Mouse (Mus musculus): ENCODE data around the gene Lrrfip2. TPM values are rescaled to one million over a fixed set of nuclear protein-coding genes. Genes with fewer than 3 reads are reported as not detected.

Lrrfip2 gene
- polyA plus RNA-seq, 1 experiment: 5.3 TPM

DNA sequence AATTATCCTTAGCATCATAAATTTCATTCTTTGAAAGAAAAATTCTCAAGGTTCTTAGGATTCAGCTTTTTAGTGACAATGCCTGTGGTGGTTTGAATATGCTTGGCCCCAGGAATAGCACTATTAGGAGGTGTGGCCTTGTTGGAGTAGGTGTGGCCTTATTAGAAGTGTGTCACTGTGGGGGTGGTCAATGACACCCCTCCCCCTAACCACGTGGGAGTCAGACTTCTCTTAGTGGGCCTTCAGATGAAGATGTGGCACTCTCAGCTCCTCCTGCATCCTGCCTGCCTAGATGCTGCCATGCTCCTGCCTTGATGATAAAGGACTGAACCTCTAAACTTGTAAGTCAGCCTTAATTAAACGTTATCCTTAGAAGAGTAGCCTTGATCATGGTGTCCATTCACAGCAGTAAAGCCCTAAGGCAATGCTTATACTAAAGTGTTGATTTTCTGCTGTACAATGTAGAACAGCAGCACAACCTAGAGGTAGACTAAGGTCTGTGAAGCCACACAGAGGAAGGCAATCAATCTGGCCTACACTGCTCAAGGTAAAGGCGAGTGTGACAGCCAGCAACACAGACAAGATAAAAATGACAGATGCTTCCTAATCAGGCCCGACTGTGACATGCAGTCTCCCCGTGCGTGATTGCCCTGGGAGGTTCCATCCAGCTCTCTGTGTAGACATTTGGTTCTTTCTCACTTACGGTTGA lies 134.9 kb downstream of the Lrrfip2 start:
- H3K27ac ChIP-seq (ENCODE audit: insufficient read depth, low read length): no peak overlapping the region
- no peaks in the 10 kb centered on the region for H3K4me1 ChIP-seq (ENCODE audit: control insufficient read depth, insufficient read depth, insufficient read length)
- H3K36me3 ChIP-seq (ENCODE audit: control insufficient read depth, insufficient read depth, low read length): peaks cover 25% of the 10 kb centered on the region
- no peaks in the 10 kb centered on the region for H3K27me3 ChIP-seq (ENCODE audit: control insufficient read depth, insufficient read depth, low read length)
- no peak for DNase-seq (ENCODE audit: low read depth in 1 of 2, low spot score in 2 of 2)
- 84% methylated on average over 7 of the region's 7 CpGs for WGBS
- TF ChIP-seq POLR2A (IDR thresholded peaks at IDR 0.05; ENCODE audit: low read depth, low read length) (no peak), CTCF (IDR thresholded peaks at IDR 0.05; ENCODE audit: extremely low read depth, insufficient read depth, insufficient read length, insufficient replicate concordance) (no peak)
- H3K4me3 ChIP-seq (ENCODE audit: extremely low read depth, insufficient read depth, insufficient read length): no peak overlapping the region

GRCm38 (mm10) chr9:111260360-111260985 lies 143.1 kb downstream of the Lrrfip2 start:
- WGBS: 86% methylated on average over 1 of the region's 1 CpGs
- H3K4me3 ChIP-seq (ENCODE audit: extremely low read depth, insufficient read depth, insufficient read length): no peak overlapping the region
- DNase-seq (ENCODE audit: low read depth in 1 of 2, low spot score in 2 of 2): no peak

GRCm38 (mm10) chr9:111261356-111261755 lies 144.0 kb downstream of the Lrrfip2 start:
- WGBS: 96% methylated on average over 4 of the region's 4 CpGs
- no peak for DNase-seq (ENCODE audit: low read depth in 1 of 2, low spot score in 2 of 2)
- no peaks in the 10 kb centered on the region for H3K27me3 ChIP-seq (ENCODE audit: control insufficient read depth, insufficient read depth, low read length)
- no peak overlapping the region for H3K27ac ChIP-seq (ENCODE audit: insufficient read depth, low read length)
- no peaks in the 10 kb centered on the region for H3K4me1 ChIP-seq (ENCODE audit: control insufficient read depth, insufficient read depth, insufficient read length)
- H3K36me3 ChIP-seq (ENCODE audit: control insufficient read depth, insufficient read depth, low read length): peaks cover 30% of the 10 kb centered on the region
- TF ChIP-seq POLR2A (IDR thresholded peaks at IDR 0.05; ENCODE audit: low read depth, low read length) (no peak), CTCF (IDR thresholded peaks at IDR 0.05; ENCODE audit: extremely low read depth, insufficient read depth, insufficient read length, insufficient replicate concordance) (no peak)
- no peak overlapping the region for H3K4me3 ChIP-seq (ENCODE audit: extremely low read depth, insufficient read depth, insufficient read length)

More at GRCm38 (mm10) chr9:111260360-111260985, 143.1 kb downstream of the Lrrfip2 start:
- Histone ChIP-seq H3K4me1 (ENCODE audit: control insufficient read depth, insufficient read depth, insufficient read length) (no peaks in the 10 kb centered on the region), H3K36me3 (ENCODE audit: control insufficient read depth, insufficient read depth, low read length) (peaks cover 32% of the 10 kb centered on the region), H3K27me3 (ENCODE audit: control insufficient read depth, insufficient read depth, low read length) (no peaks in the 10 kb centered on the region), H3K27ac (ENCODE audit: insufficient read depth, low read length) (no peak overlapping the region)
- TF ChIP-seq POLR2A (IDR thresholded peaks at IDR 0.05; ENCODE audit: low read depth, low read length) (no peak), CTCF (IDR thresholded peaks at IDR 0.05; ENCODE audit: extremely low read depth, insufficient read depth, insufficient read length, insufficient replicate concordance) (no peak)

DNA sequence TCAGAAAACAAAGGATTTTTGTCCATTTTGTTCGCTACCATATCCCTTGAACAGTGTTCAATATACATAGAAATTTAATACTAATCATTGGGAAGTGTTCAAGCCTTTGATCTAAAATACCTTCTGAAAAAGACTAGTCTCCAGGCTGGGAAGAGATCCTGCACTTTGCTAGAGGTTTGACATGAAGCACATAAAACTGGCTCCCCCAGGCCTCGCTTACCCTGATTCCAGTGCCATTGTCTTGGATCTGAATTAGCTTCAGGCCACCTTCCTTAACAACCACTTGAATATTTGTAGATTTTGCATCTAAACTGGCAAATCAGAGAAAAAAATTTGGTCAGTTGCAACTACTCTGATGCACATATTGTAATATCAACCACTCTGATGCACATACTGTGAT lies 150.6 kb downstream of the Lrrfip2 start:
- H3K4me3 ChIP-seq (ENCODE audit: extremely low read depth, insufficient read depth, insufficient read length): no peak overlapping the region
- 98% methylated on average over 2 of the region's 2 CpGs for WGBS
- no peak for DNase-seq (ENCODE audit: low read depth in 1 of 2, low spot score in 2 of 2)
- no peaks in the 10 kb centered on the region for H3K27me3 ChIP-seq (ENCODE audit: control insufficient read depth, insufficient read depth, low read length)
- TF ChIP-seq CTCF (IDR thresholded peaks at IDR 0.05; ENCODE audit: extremely low read depth, insufficient read depth, insufficient read length, insufficient replicate concordance) (no peak), POLR2A (IDR thresholded peaks at IDR 0.05; ENCODE audit: low read depth, low read length) (no peak)
- peaks cover 3% of the 10 kb centered on the region; the same call in 1 of the 2 replicates for H3K4me1 ChIP-seq (ENCODE audit: control insufficient read depth, insufficient read depth, insufficient read length)
- no peak overlapping the region for H3K27ac ChIP-seq (ENCODE audit: insufficient read depth, low read length)
- H3K36me3 ChIP-seq (ENCODE audit: control insufficient read depth, insufficient read depth, low read length): peaks cover 7% of the 10 kb centered on the region

DNA sequence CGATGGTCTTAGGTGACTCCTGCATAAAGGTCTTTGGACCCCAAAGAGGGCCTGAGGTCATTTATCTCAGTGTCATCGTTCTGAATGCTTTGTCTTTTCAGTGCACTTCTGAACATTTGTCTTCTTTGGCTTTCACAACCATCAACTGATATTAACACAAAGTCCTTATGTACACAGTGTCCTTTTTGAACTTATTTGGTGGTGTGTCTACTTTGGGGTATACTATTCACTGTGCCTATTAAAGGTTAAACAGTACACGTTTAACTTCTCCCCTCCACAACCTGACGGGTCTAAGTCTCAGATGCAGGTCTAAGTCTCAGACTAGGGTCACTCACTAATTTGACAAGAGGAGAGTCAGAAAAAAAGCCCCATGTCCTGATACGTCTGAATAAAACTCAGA lies 153.2 kb downstream of the Lrrfip2 start:
- H3K4me1 ChIP-seq (ENCODE audit: control insufficient read depth, insufficient read depth, insufficient read length): peaks cover 14% of the 10 kb centered on the region
- H3K36me3 ChIP-seq (ENCODE audit: control insufficient read depth, insufficient read depth, low read length): peaks cover 4% of the 10 kb centered on the region
- TF ChIP-seq POLR2A (IDR thresholded peaks at IDR 0.05; ENCODE audit: low read depth, low read length) (no peak), CTCF (IDR thresholded peaks at IDR 0.05; ENCODE audit: extremely low read depth, insufficient read depth, insufficient read length, insufficient replicate concordance) (no peak)
- 17% methylated on average over 5 of the region's 5 CpGs for WGBS
- no peak overlapping the region; the same call in 1 of the 2 replicates for H3K27ac ChIP-seq (ENCODE audit: insufficient read depth, low read length)
- no peak for DNase-seq (ENCODE audit: low read depth in 1 of 2, low spot score in 2 of 2)
- H3K4me3 ChIP-seq (ENCODE audit: extremely low read depth, insufficient read depth, insufficient read length): peak overlapping the region; percentile 67
- no peaks in the 10 kb centered on the region for H3K27me3 ChIP-seq (ENCODE audit: control insufficient read depth, insufficient read depth, low read length)

GRCm38 (mm10) chr9:111271056-111271433 lies 153.7 kb downstream of the Lrrfip2 start:
- H3K4me1 ChIP-seq (ENCODE audit: control insufficient read depth, insufficient read depth, insufficient read length): peaks cover 14% of the 10 kb centered on the region
- peak overlapping the region; percentile 67 for H3K4me3 ChIP-seq (ENCODE audit: extremely low read depth, insufficient read depth, insufficient read length)
- H3K36me3 ChIP-seq (ENCODE audit: control insufficient read depth, insufficient read depth, low read length): peaks cover 4% of the 10 kb centered on the region
- TF ChIP-seq CTCF (IDR thresholded peaks at IDR 0.05; ENCODE audit: extremely low read depth, insufficient read depth, insufficient read length, insufficient replicate concordance) (no peak), POLR2A (IDR thresholded peaks at IDR 0.05; ENCODE audit: low read depth, low read length) (no peak)
- no peaks in the 10 kb centered on the region for H3K27me3 ChIP-seq (ENCODE audit: control insufficient read depth, insufficient read depth, low read length)
- peak overlapping the region; percentile 77 for H3K27ac ChIP-seq (ENCODE audit: insufficient read depth, low read length)
- DNase-seq (ENCODE audit: low read depth in 1 of 2, low spot score in 2 of 2): no peak
- 0% methylated on average over 32 of the region's 32 CpGs for WGBS

All from spleen, adult 2 months (tissue).